Mouse (Mus musculus): ENCODE results near the gene Mfn2. TPM values are rescaled to one million over a fixed set of nuclear protein-coding genes. Genes with fewer than 3 reads are reported as not detected.
A peak's percentile ranks its signal among the peaks of the same experiment; 100 is the strongest.
"Not testable (repeated sequence)": the region's sequence is repeated elsewhere in the genome, so short reads cannot be mapped to it uniquely, and the experiment has no call there.

The Mfn2 gene
- polyA plus RNA-seq, 1 experiment = 142 TPM

GRCm38 (mm10) chr4:147868450-147869031 is 36.0 kb downstream of the Mfn2 start, which contains the start of the genes Miip and Fv1:
TSS of gene Miip (minus strand) at chr4:147868816.
TSS of gene Fv1 (plus strand) at chr4:147868979.
- Histone ChIP-seq H3K36me3 (ENCODE audit: control insufficient read depth, insufficient read depth, low read length) (peaks cover 2% of the 10 kb centered on the region; the same call in 1 of the 2 replicates), H3K27ac (ENCODE audit: control insufficient read depth, insufficient read depth, low read depth, low read length) (peak within 1 kb of the TSS; percentile 93), H3K4me1 (ENCODE audit: control insufficient read depth, insufficient read depth, low read length) (peaks cover 12% of the 10 kb centered on the region), H3K27me3 (ENCODE audit: control insufficient read depth, insufficient read depth, low read length) (no peaks in the 10 kb centered on the region), H3K4me3 (ENCODE audit: control insufficient read depth, low read depth, low read length) (peak within 1 kb of the TSS; percentile 98)
- TF ChIP-seq CTCF (IDR thresholded peaks at IDR 0.05; ENCODE audit: control insufficient read depth, insufficient read depth, insufficient replicate concordance, low read depth, low read length) = no peak
- peak; percentile 75 for TF ChIP-seq POLR2A (IDR thresholded peaks at IDR 0.05; ENCODE audit: control insufficient read depth, low read depth, low read length)

- Histone ChIP-seq H3K36me3 (ENCODE audit: control insufficient read depth, insufficient read depth, low read length) (peaks cover 2% of the 10 kb centered on the region; the same call in 1 of the 2 replicates), H3K4me3 (ENCODE audit: control insufficient read depth, low read depth, low read length) (peak overlapping the region; percentile 98), H3K27ac (ENCODE audit: control insufficient read depth, insufficient read depth, low read depth, low read length) (peak overlapping the region; percentile 93), H3K4me1 (ENCODE audit: control insufficient read depth, insufficient read depth, low read length) (peaks cover 12% of the 10 kb centered on the region), H3K27me3 (ENCODE audit: control insufficient read depth, insufficient read depth, low read length) (no peaks in the 10 kb centered on the region)
- TF ChIP-seq POLR2A (IDR thresholded peaks at IDR 0.05; ENCODE audit: control insufficient read depth, low read depth, low read length) (no peak), CTCF (IDR thresholded peaks at IDR 0.05; ENCODE audit: control insufficient read depth, insufficient read depth, insufficient replicate concordance, low read depth, low read length) (no peak)
Measured at GRCm38 (mm10) chr4:147867563-147868449, 36.7 kb downstream of the Mfn2 start.

DNA sequence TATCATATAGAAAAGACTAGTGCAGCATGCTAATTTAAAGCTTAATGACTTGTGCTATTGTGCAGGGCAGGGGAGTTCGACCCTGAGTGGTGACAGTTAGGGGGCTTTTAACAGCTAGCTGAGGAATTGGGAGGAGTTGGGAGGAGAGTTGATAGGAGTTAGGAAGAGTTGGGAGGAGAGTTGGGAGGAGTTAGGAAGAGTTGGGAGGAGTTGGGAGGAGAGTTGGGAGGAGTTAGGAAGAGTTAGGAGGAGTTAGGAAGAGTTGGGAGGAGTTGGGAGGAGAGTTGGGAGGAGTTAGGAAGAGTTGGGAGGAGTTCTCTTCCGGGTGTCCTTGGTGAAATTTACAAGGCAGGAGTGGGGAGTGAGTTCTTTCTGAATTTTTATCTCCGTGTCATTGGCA is 37.7 kb downstream of the Mfn2 start:
- not testable (repeated sequence) for H3K4me3 ChIP-seq (ENCODE audit: control insufficient read depth, low read depth, low read length); H3K36me3 ChIP-seq (ENCODE audit: control insufficient read depth, insufficient read depth, low read length); H3K27ac ChIP-seq (ENCODE audit: control insufficient read depth, insufficient read depth, low read depth, low read length); H3K27me3 ChIP-seq (ENCODE audit: control insufficient read depth, insufficient read depth, low read length)
- peaks cover 12% of the 10 kb centered on the region for H3K4me1 ChIP-seq (ENCODE audit: control insufficient read depth, insufficient read depth, low read length)

- TF ChIP-seq CTCF (IDR thresholded peaks at IDR 0.05; ENCODE audit: control insufficient read depth, insufficient read depth, insufficient replicate concordance, low read depth, low read length) (no peak), POLR2A (IDR thresholded peaks at IDR 0.05; ENCODE audit: control insufficient read depth, low read depth, low read length) (no peak)
- peaks cover 2% of the 10 kb centered on the region; the same call in 1 of the 2 replicates for H3K36me3 ChIP-seq (ENCODE audit: control insufficient read depth, insufficient read depth, low read length)
- H3K27ac ChIP-seq (ENCODE audit: control insufficient read depth, insufficient read depth, low read depth, low read length) = peak overlapping the region; percentile 46
- no peaks in the 10 kb centered on the region for H3K27me3 ChIP-seq (ENCODE audit: control insufficient read depth, insufficient read depth, low read length)
- peaks cover 12% of the 10 kb centered on the region for H3K4me1 ChIP-seq (ENCODE audit: control insufficient read depth, insufficient read depth, low read length)
- no peak overlapping the region for H3K4me3 ChIP-seq (ENCODE audit: control insufficient read depth, low read depth, low read length)
Measured at GRCm38 (mm10) chr4:147866056-147866455, 38.4 kb downstream of the Mfn2 start.

GRCm38 (mm10) chr4:147865651-147866050 is 38.9 kb downstream of the Mfn2 start:
- H3K27me3 ChIP-seq (ENCODE audit: control insufficient read depth, insufficient read depth, low read length) = no peaks in the 10 kb centered on the region
- H3K4me1 ChIP-seq (ENCODE audit: control insufficient read depth, insufficient read depth, low read length) = peaks cover 12% of the 10 kb centered on the region
- no peak overlapping the region for H3K4me3 ChIP-seq (ENCODE audit: control insufficient read depth, low read depth, low read length)
- TF ChIP-seq CTCF (IDR thresholded peaks at IDR 0.05; ENCODE audit: control insufficient read depth, insufficient read depth, insufficient replicate concordance, low read depth, low read length) = no peak
- TF ChIP-seq POLR2A (IDR thresholded peaks at IDR 0.05; ENCODE audit: control insufficient read depth, low read depth, low read length) = no peak
- H3K36me3 ChIP-seq (ENCODE audit: control insufficient read depth, insufficient read depth, low read length) = peaks cover 2% of the 10 kb centered on the region; the same call in 1 of the 2 replicates
- H3K27ac ChIP-seq (ENCODE audit: control insufficient read depth, insufficient read depth, low read depth, low read length) = peak overlapping the region; percentile 46

- no peaks in the 10 kb centered on the region for H3K4me1 ChIP-seq (ENCODE audit: control insufficient read depth, insufficient read depth, low read length)
- peaks cover 2% of the 10 kb centered on the region; the same call in 1 of the 2 replicates for H3K36me3 ChIP-seq (ENCODE audit: control insufficient read depth, insufficient read depth, low read length)
- no peaks in the 10 kb centered on the region for H3K27me3 ChIP-seq (ENCODE audit: control insufficient read depth, insufficient read depth, low read length)
- no peak overlapping the region for H3K4me3 ChIP-seq (ENCODE audit: control insufficient read depth, low read depth, low read length)
- TF ChIP-seq CTCF (IDR thresholded peaks at IDR 0.05; ENCODE audit: control insufficient read depth, insufficient read depth, insufficient replicate concordance, low read depth, low read length) (no peak), POLR2A (IDR thresholded peaks at IDR 0.05; ENCODE audit: control insufficient read depth, low read depth, low read length) (no peak)
- H3K27ac ChIP-seq (ENCODE audit: control insufficient read depth, insufficient read depth, low read depth, low read length) = no peak overlapping the region
Measured at GRCm38 (mm10) chr4:147862051-147862450, 42.5 kb downstream of the Mfn2 start.

- Histone ChIP-seq H3K36me3 (ENCODE audit: control insufficient read depth, insufficient read depth, low read length) (no peaks in the 10 kb centered on the region), H3K4me3 (ENCODE audit: control insufficient read depth, low read depth, low read length) (no peak overlapping the region)
- TF ChIP-seq CTCF (IDR thresholded peaks at IDR 0.05; ENCODE audit: control insufficient read depth, insufficient read depth, insufficient replicate concordance, low read depth, low read length) = no peak
- TF ChIP-seq POLR2A (IDR thresholded peaks at IDR 0.05; ENCODE audit: control insufficient read depth, low read depth, low read length) = no peak
Measured at GRCm38 (mm10) chr4:147850776-147851175, 53.7 kb downstream of the Mfn2 start.

More at GRCm38 (mm10) chr4:147850776-147851175, 53.7 kb downstream of the Mfn2 start:
- H3K27ac ChIP-seq (ENCODE audit: control insufficient read depth, insufficient read depth, low read depth, low read length) = no peak overlapping the region
- peaks cover 2% of the 10 kb centered on the region; the same call in 1 of the 2 replicates for H3K4me1 ChIP-seq (ENCODE audit: control insufficient read depth, insufficient read depth, low read length)
- H3K27me3 ChIP-seq (ENCODE audit: control insufficient read depth, insufficient read depth, low read length) = no peaks in the 10 kb centered on the region
